Mouse (Mus musculus) embryonic facial prominence, embryonic 10.5 days (tissue): ENCODE results near the gene Snx32. TPM values are rescaled to one million over a fixed set of nuclear protein-coding genes. Genes with fewer than 3 reads are reported as not detected.

Experiments used
- DNase-seq: peaks from one replicate; pipeline ENCODE4 v3.0.0-alpha.2; 2017; ENCODE audit warnings: low spot score
- H3K27ac ChIP-seq: fragments of 300-500 bp; sonication (generic); replicated peaks from 2 replicates; pipeline ENCODE4 v1.5.1; 2016; ENCODE audit warnings: mild to moderate bottlenecking
- H3K27me3 ChIP-seq: fragments of 300-500 bp; sonication (generic); replicated peaks from 2 replicates; pipeline ENCODE4 v1.6.1; 2016; ENCODE audit warnings: low read depth, mild to moderate bottlenecking; ENCODE audit not compliant: poor library complexity, severe bottlenecking
- H3K36me3 ChIP-seq: fragments of 300-500 bp; sonication (generic); replicated peaks from 2 replicates; pipeline ENCODE4 v1.6.1; 2016; ENCODE audit warnings: mild to moderate bottlenecking, moderate library complexity
- H3K4me1 ChIP-seq: fragments of 300-500 bp; sonication (generic); 2 replicates; pipeline ENCODE4 v1.6.1; 2016
- H3K4me3 ChIP-seq: fragments of 300-500 bp; sonication (generic); 2 replicates; pipeline ENCODE4 v1.5.1; 2016; ENCODE audit warnings: mild to moderate bottlenecking, moderate library complexity
- H3K9me3 ChIP-seq: fragments of 300-500 bp; sonication (generic); 2 replicates; pipeline ENCODE4 v1.6.1; 2016; ENCODE audit warnings: mild to moderate bottlenecking
- WGBS: fragments of 180-500 bp; shearing (Covaris S2); methylation state at CpG from one replicate; pipeline ENCODE4 v1.1.7; 2016; 5-methylcytosine and 5-hydroxymethylcytosine counted together
- polyA plus RNA-seq: library from polyadenylated mRNA; unstranded; fragments of >200 nt; fragmentation: Nextera tagmentation; extraction: Ambion mirVana; gene quantifications from 2 replicates; pipeline ENCODE4 v1.2.1, GENCODE M21; 2016

The Snx32 gene
- polyA plus RNA-seq = 6.3 and 8.4 TPM in 2 replicates

- Histone ChIP-seq H3K27me3 (no peaks in the 10 kb centered on the region), H3K9me3 (no peaks in the 10 kb centered on the region), H3K4me1 (peaks cover 18% of the 10 kb centered on the region), H3K36me3 (no peaks in the 10 kb centered on the region), H3K4me3 (peak within 1 kb of the TSS; percentile 56), H3K27ac (peak within 1 kb of the TSS; percentile 72)
- DNase-seq = peak; percentile 95
- whole genome bisulfite sequencing = 3% methylated on average over 47 of the region's 47 CpGs
These were observed at the start of gene Snx32 for GRCm38 (mm10) chr19:5510031-5511026. Gene Snx32, minus strand, starts transcription at chr19:5510538.

GRCm38 (mm10) chr19:5559631-5560456, 49.5 kb upstream of the Snx32 start:
- DNase-seq = peak; percentile 37
- under 1% methylated on average over 69 of the region's 69 CpGs for WGBS

GRCm38 (mm10) chr19:5559229-5559628, 48.9 kb upstream of the Snx32 start:
- H3K27me3 ChIP-seq = peaks cover 100% of the 10 kb centered on the region
- peak overlapping the region; percentile 55 for H3K4me3 ChIP-seq
- 16% methylated on average over 8 of the region's 8 CpGs for WGBS
- H3K27ac ChIP-seq = no peak overlapping the region
- no peaks in the 10 kb centered on the region for H3K9me3 ChIP-seq
- peaks cover 26% of the 10 kb centered on the region for H3K4me1 ChIP-seq
- H3K36me3 ChIP-seq = no peaks in the 10 kb centered on the region
- DNase-seq = no peak

More at GRCm38 (mm10) chr19:5559631-5560456, 49.5 kb upstream of the Snx32 start:
- H3K9me3 ChIP-seq = no peaks in the 10 kb centered on the region
- peaks cover 100% of the 10 kb centered on the region for H3K27me3 ChIP-seq
- H3K36me3 ChIP-seq = no peaks in the 10 kb centered on the region
- H3K4me1 ChIP-seq = peaks cover 24% of the 10 kb centered on the region
- H3K4me3 ChIP-seq = peak overlapping the region; percentile 55
- H3K27ac ChIP-seq = no peak overlapping the region

- Histone ChIP-seq H3K36me3 (no peaks in the 10 kb centered on the region), H3K4me1 (peaks cover 31% of the 10 kb centered on the region), H3K9me3 (no peaks in the 10 kb centered on the region), H3K4me3 (no peak overlapping the region), H3K27ac (no peak overlapping the region), H3K27me3 (peaks cover 100% of the 10 kb centered on the region)
- 60% methylated on average over 8 of the region's 8 CpGs for WGBS
- DNase-seq = no peak
These were observed 48.4 kb upstream of the Snx32 start for GRCm38 (mm10) chr19:5558770-5559169.

- 47% methylated on average over 7 of the region's 7 CpGs for WGBS
- H3K4me3 ChIP-seq = no peak overlapping the region
- peaks cover 99% of the 10 kb centered on the region for H3K27me3 ChIP-seq
- peaks cover 36% of the 10 kb centered on the region for H3K4me1 ChIP-seq
- H3K27ac ChIP-seq = no peak overlapping the region
- no peak for DNase-seq
- H3K36me3 ChIP-seq = no peaks in the 10 kb centered on the region
- H3K9me3 ChIP-seq = no peaks in the 10 kb centered on the region
These were observed 47.8 kb upstream of the Snx32 start for GRCm38 (mm10) chr19:5558169-5558568.

GRCm38 (mm10) chr19:5554212-5554611, 43.9 kb upstream of the Snx32 start:
- H3K9me3 ChIP-seq = no peaks in the 10 kb centered on the region
- DNase-seq = no peak
- H3K36me3 ChIP-seq = no peaks in the 10 kb centered on the region
- peaks cover 21% of the 10 kb centered on the region for H3K4me1 ChIP-seq
- H3K4me3 ChIP-seq = no peak overlapping the region
- H3K27ac ChIP-seq = no peak overlapping the region
- WGBS = 66% methylated on average over 14 of the region's 14 CpGs
- H3K27me3 ChIP-seq = peaks cover 75% of the 10 kb centered on the region

- WGBS = 43% methylated on average over 8 of the region's 8 CpGs
- H3K27me3 ChIP-seq = peaks cover 71% of the 10 kb centered on the region
- no peak for DNase-seq
These were observed 43.5 kb upstream of the Snx32 start for GRCm38 (mm10) chr19:5553802-5554201.

GRCm38 (mm10) chr19:5547471-5548056, 37.2 kb upstream of the Snx32 start:
- no peaks in the 10 kb centered on the region for H3K9me3 ChIP-seq
- DNase-seq = no peak
- peaks cover 10% of the 10 kb centered on the region; the same call in 1 of the 2 replicates for H3K27me3 ChIP-seq
- no peak overlapping the region for H3K4me3 ChIP-seq
- H3K36me3 ChIP-seq = no peaks in the 10 kb centered on the region
- WGBS = 80% methylated on average over 4 of the region's 4 CpGs
- H3K4me1 ChIP-seq = peaks cover 6% of the 10 kb centered on the region; the same call in 1 of the 2 replicates
- no peak overlapping the region for H3K27ac ChIP-seq

More at GRCm38 (mm10) chr19:5553802-5554201, 43.5 kb upstream of the Snx32 start:
- Histone ChIP-seq H3K36me3 (no peaks in the 10 kb centered on the region), H3K4me3 (no peak overlapping the region), H3K27ac (no peak overlapping the region), H3K9me3 (no peaks in the 10 kb centered on the region), H3K4me1 (peaks cover 19% of the 10 kb centered on the region)

- WGBS = 41% methylated on average over 11 of the region's 11 CpGs
- DNase-seq = no peak
- H3K27me3 ChIP-seq = peaks cover 3% of the 10 kb centered on the region
- no peaks in the 10 kb centered on the region for H3K36me3 ChIP-seq
- H3K27ac ChIP-seq = no peak overlapping the region
- peaks cover 5% of the 10 kb centered on the region; the same call in 1 of the 2 replicates for H3K4me1 ChIP-seq
- H3K4me3 ChIP-seq = no peak overlapping the region
- no peaks in the 10 kb centered on the region for H3K9me3 ChIP-seq
These were observed 33.7 kb upstream of the Snx32 start for GRCm38 (mm10) chr19:5544031-5544430.

- Histone ChIP-seq H3K4me3 (no peak overlapping the region), H3K27ac (no peak overlapping the region), H3K27me3 (peaks cover 10% of the 10 kb centered on the region), H3K9me3 (no peaks in the 10 kb centered on the region), H3K36me3 (no peaks in the 10 kb centered on the region), H3K4me1 (peaks cover 5% of the 10 kb centered on the region; the same call in 1 of the 2 replicates)
- no peak for DNase-seq
- WGBS = 87% methylated on average over 9 of the region's 9 CpGs
These were observed 33.0 kb upstream of the Snx32 start for GRCm38 (mm10) chr19:5543362-5543761.

- Histone ChIP-seq H3K27ac (no peak overlapping the region), H3K4me1 (no peaks in the 10 kb centered on the region), H3K36me3 (no peaks in the 10 kb centered on the region), H3K9me3 (no peaks in the 10 kb centered on the region), H3K27me3 (peaks cover 13% of the 10 kb centered on the region), H3K4me3 (no peak overlapping the region)
- DNase-seq = no peak
- 65% methylated on average over 8 of the region's 8 CpGs for WGBS
These were observed 28.4 kb upstream of the Snx32 start for GRCm38 (mm10) chr19:5538786-5539185.

- Histone ChIP-seq H3K36me3 (no peaks in the 10 kb centered on the region), H3K4me1 (peaks cover 9% of the 10 kb centered on the region), H3K27me3 (peaks cover 31% of the 10 kb centered on the region), H3K9me3 (no peaks in the 10 kb centered on the region), H3K4me3 (no peak overlapping the region), H3K27ac (no peak overlapping the region)
- WGBS = 71% methylated on average over 8 of the region's 8 CpGs
- DNase-seq = no peak
These were observed 22.2 kb upstream of the Snx32 start for GRCm38 (mm10) chr19:5532520-5532919.
